In the genomic region with DNA sequence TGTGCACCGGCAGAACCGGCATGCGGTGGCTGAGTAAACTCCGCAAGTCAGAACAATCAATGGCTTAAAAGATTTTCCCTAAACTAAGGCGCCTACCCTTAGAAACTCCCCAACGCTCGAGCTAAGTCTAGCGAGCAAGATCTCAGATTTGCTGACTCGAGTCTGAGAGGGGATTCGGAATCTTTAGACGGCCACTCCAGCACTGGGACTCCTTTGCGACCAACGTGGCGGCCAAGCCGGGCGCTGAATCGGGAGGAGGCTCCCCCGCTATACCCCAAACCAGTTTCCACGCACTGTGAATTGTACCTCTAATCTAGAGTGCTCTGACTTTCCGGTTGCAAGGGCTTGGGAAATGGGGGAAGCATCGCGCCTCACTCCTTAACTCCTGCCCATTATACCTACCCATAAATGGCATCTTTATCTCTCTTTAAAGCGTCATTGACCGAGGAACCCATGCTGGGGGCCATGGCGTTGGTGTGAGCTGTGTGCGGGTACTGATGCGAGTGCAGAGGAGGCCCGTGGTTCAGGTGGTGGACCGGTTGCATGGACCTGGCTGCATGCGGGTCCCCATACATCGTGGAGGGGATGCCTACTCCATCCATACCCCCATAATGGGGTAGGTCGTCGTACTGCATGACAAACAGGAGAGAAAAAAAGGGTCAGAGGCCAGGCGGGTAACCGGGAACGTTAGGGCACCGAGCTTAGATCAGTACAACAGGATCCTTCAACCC, we compare ENCODE assay signal across 8 mouse cellular contexts. TPM values are rescaled to one million over a fixed set of nuclear protein-coding genes. Genes with fewer than 3 reads are reported as not detected.
DNase-seq lines count a peak whose midpoint lies in the region; ATAC-seq and TF ChIP-seq lines count a peak whose summit lies in the region.

No protein-coding gene starts in this region.

- no peaks in the 10 kb centered on the region for H3K36me3 ChIP-seq in E14TG2a.4 (ENCODE audit: insufficient read depth, low read length)
- no peaks in the 10 kb centered on the region for H3K36me3 ChIP-seq in forebrain, embryonic 10.5 days (replicated peaks)
- H3K36me3 ChIP-seq in intestine, embryonic 15.5 days: no peaks in the 10 kb centered on the region
- H3K36me3 ChIP-seq in midbrain, embryonic 13.5 days: no peaks in the 10 kb centered on the region

- H3K9me3 ChIP-seq in E14TG2a.4 (ENCODE audit: low read length): no peaks in the 10 kb centered on the region
- H3K9me3 ChIP-seq in forebrain, embryonic 10.5 days: no peaks in the 10 kb centered on the region
- no peaks in the 10 kb centered on the region for H3K9me3 ChIP-seq in intestine, embryonic 15.5 days
- H3K9me3 ChIP-seq in midbrain, embryonic 13.5 days: no peaks in the 10 kb centered on the region

- H3K27me3 ChIP-seq in E14TG2a.4 (ENCODE audit: insufficient read depth, low read length): peaks cover 91% of the 10 kb centered on the region
- H3K27me3 ChIP-seq in forebrain, embryonic 10.5 days (ENCODE audit: poor library complexity, severe bottlenecking): peaks cover 73% of the 10 kb centered on the region
- H3K27me3 ChIP-seq in intestine, embryonic 15.5 days (replicated peaks): no peaks in the 10 kb centered on the region
- peaks cover 25% of the 10 kb centered on the region for H3K27me3 ChIP-seq in midbrain, embryonic 13.5 days

- peak overlapping the region; percentile 35 for H3K4me3 ChIP-seq in E14TG2a.4 (replicated peaks; ENCODE audit: low read length)
- H3K4me3 ChIP-seq in forebrain, embryonic 10.5 days: peak overlapping the region; percentile 64
- peak overlapping the region; percentile 70 for H3K4me3 ChIP-seq in intestine, embryonic 15.5 days (replicated peaks)
- peak overlapping the region; percentile 65 for H3K4me3 ChIP-seq in midbrain, embryonic 13.5 days (replicated peaks)

- H3K9ac ChIP-seq in intestine, embryonic 15.5 days: peak overlapping the region; percentile 74
- H3K9ac ChIP-seq in midbrain, embryonic 13.5 days (replicated peaks): peak overlapping the region; percentile 72

- under 1% methylated on average over 37 of the region's 37 CpGs for WGBS in forebrain, embryonic 10.5 days
- under 1% methylated on average over 37 of the region's 37 CpGs for WGBS in intestine, embryonic 15.5 days
- under 1% methylated on average over 37 of the region's 37 CpGs for WGBS in midbrain, embryonic 13.5 days

- DNase-seq in cerebellum, adult 9-10 months: peak; percentile 55
- DNase-seq in forebrain, embryonic 10.5 days (ENCODE audit: extremely low spot score, low spot score): peak; percentile 61
- DNase-seq in layer of hippocampus, adult 9-10 months (ENCODE audit: low spot score): no peak
- DNase-seq in spleen, adult 18-20 months: no peak

- no peak for TF ChIP-seq CTCF in E14TG2a.4 (conservative IDR thresholded peaks at IDR 0.05; ENCODE audit: low read length)

- H3K4me1 ChIP-seq in E14TG2a.4 (replicated peaks; ENCODE audit: low read depth, low read length): peaks cover 57% of the 10 kb centered on the region
- H3K4me1 ChIP-seq in forebrain, embryonic 10.5 days: peaks cover 82% of the 10 kb centered on the region
- peaks cover 1% of the 10 kb centered on the region; the same call in 1 of the 2 replicates for H3K4me1 ChIP-seq in intestine, embryonic 15.5 days (replicated peaks)
- H3K4me1 ChIP-seq in midbrain, embryonic 13.5 days (replicated peaks): peaks cover 68% of the 10 kb centered on the region

- peak overlapping the region; percentile 80 for H3K4me2 ChIP-seq in intestine, embryonic 15.5 days (replicated peaks)
- peak overlapping the region; percentile 88 for H3K4me2 ChIP-seq in midbrain, embryonic 13.5 days (replicated peaks)

- H3K27ac ChIP-seq in forebrain, embryonic 10.5 days: peak overlapping the region; percentile 96
- H3K27ac ChIP-seq in intestine, embryonic 15.5 days: peak overlapping the region; percentile 78
- peak overlapping the region; percentile 53 for H3K27ac ChIP-seq in midbrain, embryonic 13.5 days

- no peak for ATAC-seq in cerebellum, adult (ENCODE audit: insufficient number of reproducible peaks, low FRiP score, low TSS enrichment)
- no peak for ATAC-seq in intestine, embryonic 15.5 days
- no peak for ATAC-seq in midbrain, embryonic 13.5 days

RNA-seq across cellular contexts. Expression of gene Meis1, which starts 2.9 kb away (rescaled TPM):
- polyA plus RNA-seq in forebrain, embryonic 10.5 days (2016; fragmentation: Nextera tagmentation; extraction: Ambion mirVana): 36.1 and 39.6 TPM in 2 replicates
- 106 and 112 TPM in 2 replicates for polyA plus RNA-seq in intestine, embryonic 15.5 days (2015; fragmentation: Nextera tagmentation; extraction: Ambion mirVana)
- polyA plus RNA-seq in midbrain, embryonic 13.5 days (2015; fragmentation: Nextera tagmentation; extraction: Ambion mirVana): 43.4 and 45.1 TPM in 2 replicates

Comparison
In these comparisons a context has a peak if more than half of its experiments do, and no peak if none do; other contexts are left out.
1. DNase-seq: peak in cerebellum, adult 9-10 months (single experiment) and forebrain, embryonic 10.5 days (single experiment); none in layer of hippocampus, adult 9-10 months (single experiment) and spleen, adult 18-20 months (0 of 2).
2. Peak in every context shown above with its lines, with median percentiles within 50 percentile points of each other: H3K4me3 ChIP-seq and H3K27ac ChIP-seq.